Mouse (Mus musculus) left cerebral cortex, adult 18-20 months (tissue): Measurements from ENCODE around the gene Mxi1. TPM values are rescaled to one million over a fixed set of nuclear protein-coding genes. Genes with fewer than 3 reads are reported as not detected.

Experiments
- DNase-seq, 2 experiments: peaks; one replicate each; pipeline ENCODE4 v3.0.0; 2021 to 2022; ENCODE audit warnings: low spot score in 2 of 2, mixed read lengths in 1 of 2
- total RNA-seq, 2 experiments: library from RNA; stranded (reverse); gene quantifications; 2 replicates each; pipeline ENCODE4 v1.2.3; 2021

The Mxi1 gene
- total RNA-seq, 2 experiments from 2014 or later = 76.1 to 89.7 TPM

- no peak for DNase-seq
Measured at GRCm38 (mm10) chr19:53299156-53299828, 11.0 kb upstream of the Mxi1 start.

GRCm38 (mm10) chr19:53299829-53300181, 10.5 kb upstream of the Mxi1 start:
- no peak for DNase-seq

- no peak for DNase-seq
Measured at GRCm38 (mm10) chr19:53303382-53303781, 6.9 kb upstream of the Mxi1 start.

GRCm38 (mm10) chr19:53305621-53306020, 4.7 kb upstream of the Mxi1 start:
- DNase-seq = no peak

GRCm38 (mm10) chr19:53306706-53307105, 3.6 kb upstream of the Mxi1 start:
- DNase-seq = no peak

- DNase-seq = no peak
Measured at GRCm38 (mm10) chr19:53307219-53307618, 3.1 kb upstream of the Mxi1 start.

GRCm38 (mm10) chr19:53309631-53310030, 687 bp upstream of the Mxi1 start:
- no peak for DNase-seq

GRCm38 (mm10) chr19:53310771-53311523, 629 bp downstream of the Mxi1 start:
- peak; percentile 29 to 40 for DNase-seq

GRCm38 (mm10) chr19:53311524-53312335, 1.4 kb downstream of the Mxi1 start:
- peak in 1 of 2 experiments; percentile 32 for DNase-seq

- DNase-seq = peak; percentile 52 to 53
Measured at GRCm38 (mm10) chr19:53312336-53312871, 2.1 kb downstream of the Mxi1 start.

GRCm38 (mm10) chr19:53312951-53313683, 2.8 kb downstream of the Mxi1 start:
- peak; percentile 85 to 89 for DNase-seq

- DNase-seq = peak; percentile 99
Measured at GRCm38 (mm10) chr19:53313684-53314443, 3.5 kb downstream of the Mxi1 start.

- DNase-seq = no peak
Measured at GRCm38 (mm10) chr19:53314530-53315208, 4.4 kb downstream of the Mxi1 start.

GRCm38 (mm10) chr19:53315209-53315654, 4.9 kb downstream of the Mxi1 start:
- DNase-seq = no peak

- no peak for DNase-seq
Measured at GRCm38 (mm10) chr19:53316105-53316504, 5.8 kb downstream of the Mxi1 start.

GRCm38 (mm10) chr19:53316963-53317362, 6.6 kb downstream of the Mxi1 start:
- no peak for DNase-seq

GRCm38 (mm10) chr19:53318143-53319132, 8.1 kb downstream of the Mxi1 start:
- no peak for DNase-seq
